Mouse (Mus musculus) central nervous system, embryonic 14 days (tissue): ENCODE measurements around the gene Anxa10. TPM values are rescaled to one million over a fixed set of nuclear protein-coding genes. Genes with fewer than 3 reads are reported as not detected.

ENCODE experiments used
- polyA plus RNA-seq: library from polyadenylated mRNA; depleted of rRNA; stranded (reverse); fragments of >200 nt; gene quantifications from 2 replicates; pipeline ENCODE4 v1.2.3, GENCODE M21; 2012; rRNA removed

The Anxa10 gene
- not detected in 2 replicates for polyA plus RNA-seq

DNA sequence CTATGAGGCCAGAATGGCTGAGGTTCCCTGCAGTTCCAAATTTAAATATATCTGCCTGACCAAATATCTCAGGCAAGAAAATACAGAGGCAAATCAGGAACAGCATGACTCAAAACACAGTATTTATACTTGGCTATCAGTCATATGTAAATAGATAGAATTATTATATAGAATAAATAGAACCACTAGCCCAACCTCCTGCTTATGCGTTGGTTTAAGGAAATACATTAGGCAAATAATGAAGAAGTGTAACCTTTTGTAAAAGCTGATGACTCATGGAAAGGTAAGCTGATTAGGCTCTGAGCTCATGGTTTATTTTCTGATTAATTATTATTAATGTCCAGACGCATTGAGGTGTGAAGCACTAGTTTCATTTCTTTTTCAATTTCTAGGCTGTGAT is at the start of gene Anxa10:
Anxa10 (minus strand) TSS at position 53 of the 400 bp plus-strand sequence.

Other genes with a start within 250 kb of the Anxa10 start
- gene Palld, start 220.5 kb downstream of the Anxa10 start, polyA plus RNA-seq, result 15.6 and 22.4 TPM in 2 replicates
- gene Ddx60, start 195.1 kb downstream of the Anxa10 start, polyA plus RNA-seq, result 0.48 and 0.53 TPM in 2 replicates